Mouse (Mus musculus): ENCODE data around the gene Rictor.

GRCm38 (mm10) chr15:6754400-6754799, 46.2 kb downstream of the Rictor start:
- TF ChIP-seq POLR2A (IDR thresholded peaks at IDR 0.05; ENCODE audit: borderline replicate concordance, insufficient read depth, low read length): no peak
- TF ChIP-seq CTCF (IDR thresholded peaks at IDR 0.05; ENCODE audit: borderline replicate concordance, insufficient read depth, low read depth, low read length): no peak
